Mouse (Mus musculus) ovary, adult 18-20 months (tissue): ENCODE measurements around the gene Fbxo11.
"Not testable (repeated sequence)": the region's sequence is repeated elsewhere in the genome, so short reads cannot be mapped to it uniquely, and the experiment has no call there.

Source experiments
- DNase-seq: peaks from one replicate; pipeline ENCODE4 v3.0.0; 2022; ENCODE audit warnings: low spot score, mixed read lengths

Gene Fbxo11

GRCm38 (mm10) chr17:88067202-88067901 lies 2.3 kb upstream of the Fbxo11 start:
- DNase-seq = no peak

- no peak for DNase-seq
Observed at GRCm38 (mm10) chr17:88066799-88067198, 1.7 kb upstream of the Fbxo11 start.

- DNase-seq = peak; percentile 95
Observed at GRCm38 (mm10) chr17:88065801-88066646, 933 bp upstream of the Fbxo11 start.

- DNase-seq = peak; percentile 46
Observed at GRCm38 (mm10) chr17:88064347-88065030, 602 bp downstream of the Fbxo11 start.

GRCm38 (mm10) chr17:88063980-88064346 lies 1.1 kb downstream of the Fbxo11 start:
- peak; percentile 17 for DNase-seq

- DNase-seq = no peak
Observed at GRCm38 (mm10) chr17:88062860-88063580, 2.1 kb downstream of the Fbxo11 start.

- no peak for DNase-seq
Observed at GRCm38 (mm10) chr17:88061942-88062341, 3.1 kb downstream of the Fbxo11 start.

- no peak for DNase-seq
Observed at GRCm38 (mm10) chr17:88058280-88058679, 6.8 kb downstream of the Fbxo11 start.

- no peak for DNase-seq
Observed at GRCm38 (mm10) chr17:88057846-88058245, 7.2 kb downstream of the Fbxo11 start.

GRCm38 (mm10) chr17:88051679-88052078 lies 13.4 kb downstream of the Fbxo11 start:
- DNase-seq = no peak

GRCm38 (mm10) chr17:88050892-88051291 lies 14.2 kb downstream of the Fbxo11 start:
- no peak for DNase-seq

GRCm38 (mm10) chr17:88050318-88050717 lies 14.8 kb downstream of the Fbxo11 start:
- no peak for DNase-seq

- no peak for DNase-seq
Observed at GRCm38 (mm10) chr17:88042099-88043086, 22.7 kb downstream of the Fbxo11 start.

- DNase-seq = no peak
Observed at GRCm38 (mm10) chr17:88040810-88041209, 24.3 kb downstream of the Fbxo11 start.

GRCm38 (mm10) chr17:88034418-88034817 lies 30.7 kb downstream of the Fbxo11 start:
- no peak for DNase-seq

GRCm38 (mm10) chr17:88031755-88032154 lies 33.3 kb downstream of the Fbxo11 start:
- no peak for DNase-seq

- no peak for DNase-seq
Observed at GRCm38 (mm10) chr17:88029194-88029970, 35.7 kb downstream of the Fbxo11 start.

GRCm38 (mm10) chr17:88025227-88025626 lies 39.9 kb downstream of the Fbxo11 start:
- DNase-seq = no peak

- no peak for DNase-seq
Observed at GRCm38 (mm10) chr17:88023924-88024323, 41.2 kb downstream of the Fbxo11 start.

GRCm38 (mm10) chr17:88016027-88016426 lies 49.1 kb downstream of the Fbxo11 start:
- DNase-seq = not testable (repeated sequence)
